Mouse (Mus musculus): ENCODE measurements around the gene Zdhhc22. TPM values are rescaled to one million over a fixed set of nuclear protein-coding genes. Genes with fewer than 3 reads are reported as not detected.

The Zdhhc22 gene
- 10 to 100 TPM; 51.9 to 54.0 TPM for total RNA-seq (2021)

GRCm38 (mm10) chr12:86989890-86990754 lies at the start of gene Zdhhc22:
Gene Zdhhc22, minus strand, starts transcription at chr12:86990430.
- intact Hi-C loops (cut with DNase I): loop anchor here (1.0 kb wide), 1 partner anchor 43 kb away; the partner anchor contains the start of gene Cipc
- no peak for DNase-seq (ENCODE audit: low spot score in 2 of 2)

DNA sequence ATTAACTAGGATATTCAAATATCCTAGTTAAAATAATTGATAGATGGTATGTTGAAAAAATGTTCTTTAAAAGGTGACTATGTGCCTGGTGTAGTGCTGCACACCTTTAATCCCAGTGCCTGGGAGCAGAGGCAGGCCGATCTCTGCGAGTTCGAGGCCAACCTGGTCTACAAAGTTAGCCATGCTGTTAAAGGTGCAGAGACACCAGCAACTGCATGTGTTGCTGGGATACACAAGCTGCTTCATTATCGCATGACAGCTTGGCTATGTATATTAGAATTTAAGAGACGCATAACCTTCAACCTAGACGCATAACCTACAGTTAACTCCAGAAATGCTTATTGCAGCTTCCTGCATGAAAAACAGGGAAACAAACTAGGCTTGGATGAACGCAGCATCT lies 46.4 kb upstream of the Zdhhc22 start:
- DNase-seq (ENCODE audit: low spot score in 2 of 2): no peak
- intact Hi-C loops (cut with DNase I): no loop called here

GRCm38 (mm10) chr12:87031163-87031763 lies 41.0 kb upstream of the Zdhhc22 start:
- intact Hi-C loops (cut with DNase I): no loop called here
- no peak for DNase-seq (ENCODE audit: low spot score in 2 of 2)

DNA sequence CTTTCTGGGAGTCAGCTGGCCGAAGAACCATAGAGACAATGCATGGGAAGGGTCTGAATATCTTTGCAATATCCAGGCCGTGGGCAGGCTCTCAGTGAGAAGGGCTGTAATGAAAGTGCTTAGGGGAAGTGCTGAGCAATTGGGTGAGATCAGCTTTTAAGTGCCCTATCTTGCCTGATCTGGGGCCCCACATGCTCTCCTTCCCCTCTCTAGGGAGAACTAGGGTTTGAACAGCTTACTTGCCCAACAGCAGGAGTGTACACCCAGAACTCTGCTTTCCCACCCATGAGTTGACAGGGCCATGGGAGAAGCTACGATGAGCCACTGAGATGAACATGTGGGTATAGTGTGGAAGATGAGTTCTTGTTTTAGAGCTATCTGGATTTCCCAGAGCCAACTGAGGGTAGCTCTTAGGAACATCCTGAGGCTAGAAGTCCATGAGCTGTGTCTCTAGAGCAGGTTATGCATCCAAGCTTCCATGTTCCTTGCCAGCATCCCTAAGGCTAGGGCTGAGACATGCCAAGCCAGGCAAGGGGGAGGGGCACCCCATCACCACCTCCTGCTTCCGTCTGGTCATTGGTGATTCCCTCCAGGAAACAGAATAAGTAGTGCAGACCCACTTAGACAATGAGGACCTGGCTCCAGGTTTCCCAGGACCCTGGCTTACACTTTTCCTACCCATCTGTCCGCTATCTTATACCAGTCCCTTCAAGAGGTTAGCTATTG lies 39.2 kb upstream of the Zdhhc22 start:
- DNase-seq (ENCODE audit: low spot score in 2 of 2): no peak
- intact Hi-C loops (cut with DNase I): no loop called here

DNA sequence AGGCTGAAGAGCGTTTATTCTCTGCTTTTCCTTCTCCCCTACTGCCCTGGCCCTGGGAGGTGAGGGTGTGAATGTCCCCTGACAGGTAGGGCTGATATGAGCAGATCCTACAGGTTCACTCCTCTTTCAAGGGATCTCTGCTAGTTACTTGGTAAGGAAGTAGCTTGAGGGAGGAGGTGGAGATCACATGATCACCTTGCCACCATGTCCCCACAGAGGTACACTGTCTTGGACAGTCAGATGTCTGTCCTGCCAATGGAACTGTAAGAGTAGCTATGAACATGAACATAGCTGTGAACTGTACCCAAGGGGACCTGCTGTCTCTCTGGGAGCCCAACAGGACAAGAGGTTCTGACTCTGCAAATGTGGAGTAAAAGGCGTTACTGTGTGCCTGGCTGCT lies 37.8 kb upstream of the Zdhhc22 start:
- no peak for DNase-seq (ENCODE audit: low spot score in 2 of 2)
- intact Hi-C loops (cut with DNase I): no loop called here

DNA sequence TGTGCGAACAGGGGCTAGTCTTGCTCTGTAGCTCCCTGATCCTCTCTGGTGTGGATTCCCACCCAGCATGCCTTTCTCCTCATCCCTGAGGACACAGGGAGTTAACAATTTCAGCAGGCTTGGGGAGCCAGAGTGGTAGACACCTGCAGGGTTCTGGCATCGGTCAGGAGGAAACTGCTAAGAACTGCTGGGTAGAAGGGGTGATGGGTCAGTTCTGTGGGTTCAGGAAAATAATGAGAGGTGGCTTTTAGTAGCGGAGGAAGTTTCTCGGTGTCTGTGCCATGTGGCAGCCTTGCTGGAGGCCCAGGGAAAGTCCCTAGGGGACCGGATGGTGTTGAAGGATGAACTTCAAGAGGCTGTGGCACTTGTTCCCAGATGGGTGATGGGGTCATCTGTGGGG lies 37.2 kb upstream of the Zdhhc22 start:
- no peak for DNase-seq (ENCODE audit: low spot score in 2 of 2)
- intact Hi-C loops (cut with DNase I): loop anchor here (2.0 kb wide), 1 partner anchor 15 kb away; no protein-coding TSS in a partner anchor

DNA sequence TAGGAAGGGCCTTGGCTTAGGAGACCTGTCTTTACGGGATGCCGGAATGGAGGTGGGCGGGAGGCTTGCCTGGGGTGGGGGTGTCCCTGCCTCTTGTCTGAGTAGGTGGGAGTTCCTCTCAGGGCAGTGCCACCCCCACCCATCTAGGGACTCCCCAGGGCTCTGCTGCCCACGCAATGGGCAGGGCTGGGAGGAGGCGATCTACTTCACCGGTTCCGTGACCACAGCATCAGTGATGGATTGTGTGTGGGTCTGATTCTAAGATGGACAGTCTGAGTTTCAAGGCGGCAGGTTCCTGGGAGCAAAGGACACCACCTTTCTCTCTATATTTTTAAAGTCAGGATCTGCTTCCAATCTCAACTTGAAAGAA lies 36.6 kb upstream of the Zdhhc22 start:
- DNase-seq (ENCODE audit: low spot score in 2 of 2): peak in 1 of 2 experiments; percentile 46
- intact Hi-C loops (cut with DNase I): loop anchor here (2.0 kb wide), 1 partner anchor 16 kb away; no protein-coding TSS in a partner anchor

DNA sequence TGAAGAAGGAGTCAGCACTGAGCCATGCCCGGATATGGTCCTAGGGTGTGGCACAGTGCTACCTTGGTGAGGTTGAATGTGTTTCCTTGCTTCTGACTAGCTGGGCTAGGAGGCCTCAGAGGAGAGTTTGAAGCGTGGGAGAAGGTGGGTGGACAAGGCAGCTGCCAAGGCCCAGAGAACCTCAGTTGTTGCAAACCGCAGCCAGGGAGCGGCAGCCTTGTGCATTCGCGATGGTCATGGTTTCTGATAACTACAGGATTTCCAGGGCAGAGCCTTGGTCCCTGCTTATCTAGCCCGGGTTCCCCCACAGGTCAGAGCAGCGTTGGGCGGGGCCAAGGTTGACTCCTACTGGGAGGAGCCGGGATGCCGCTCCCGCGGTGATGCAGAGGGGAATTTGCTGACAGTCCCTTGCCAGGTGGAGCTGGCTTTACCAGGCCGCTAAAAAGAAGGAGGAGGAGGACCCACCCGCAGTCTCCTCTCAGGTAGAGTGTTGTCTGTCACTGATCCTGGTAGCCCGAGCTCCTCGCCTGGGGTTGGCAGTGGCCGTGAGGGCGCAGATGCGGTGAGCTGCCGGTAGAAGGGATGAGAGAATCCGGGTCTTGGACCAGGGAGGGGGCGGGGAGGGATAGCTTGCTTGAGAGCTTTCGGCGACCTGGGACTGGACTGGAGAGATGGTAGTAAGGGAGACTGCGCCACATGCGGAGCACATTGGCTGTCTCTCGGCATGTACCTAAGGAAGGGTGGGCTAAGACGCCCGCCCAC lies 36.1 kb upstream of the Zdhhc22 start:
- intact Hi-C loops (cut with DNase I): loop anchor here (2.0 kb wide), 1 partner anchor 17 kb away; no protein-coding TSS in a partner anchor
- peak; percentile 63 to 87 for DNase-seq (ENCODE audit: low spot score in 2 of 2)

- intact Hi-C loops (cut with DNase I): no loop called here
- no peak for DNase-seq (ENCODE audit: low spot score in 2 of 2)
Measured at GRCm38 (mm10) chr12:87023456-87023855, 33.2 kb upstream of the Zdhhc22 start.

GRCm38 (mm10) chr12:87022006-87022405 lies 31.8 kb upstream of the Zdhhc22 start:
- DNase-seq (ENCODE audit: low spot score in 2 of 2): no peak
- intact Hi-C loops (cut with DNase I): no loop called here

- intact Hi-C loops (cut with DNase I): no loop called here
- DNase-seq (ENCODE audit: low spot score in 2 of 2): no peak
Measured at GRCm38 (mm10) chr12:87021040-87021439, 30.8 kb upstream of the Zdhhc22 start, which contains the start of gene Tmem63c. Gene Tmem63c, plus strand, starts transcription at chr12:87021340.

DNA sequence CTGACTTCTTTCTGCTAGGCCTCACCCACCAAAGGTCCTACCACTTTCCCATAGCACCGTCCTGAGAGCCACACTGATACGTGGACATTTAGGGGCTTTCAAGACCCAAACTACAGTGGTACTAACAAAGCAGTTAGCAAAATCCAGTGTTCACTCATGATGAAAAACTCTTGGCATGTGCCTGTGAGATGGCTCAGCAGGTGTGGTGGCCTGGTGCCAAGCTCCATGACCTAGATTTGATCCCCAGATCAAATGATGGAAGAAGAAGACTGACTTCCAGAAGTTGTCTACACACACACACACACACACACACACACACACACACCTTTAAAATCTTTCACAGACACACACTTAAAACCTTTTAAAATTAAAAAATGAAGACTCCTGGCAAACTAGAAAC lies 28.5 kb upstream of the Zdhhc22 start:
- DNase-seq (ENCODE audit: low spot score in 2 of 2): no peak
- intact Hi-C loops (cut with DNase I): loop anchor here (5.0 kb wide), 1 partner anchor 34 kb away; no protein-coding TSS in a partner anchor

DNA sequence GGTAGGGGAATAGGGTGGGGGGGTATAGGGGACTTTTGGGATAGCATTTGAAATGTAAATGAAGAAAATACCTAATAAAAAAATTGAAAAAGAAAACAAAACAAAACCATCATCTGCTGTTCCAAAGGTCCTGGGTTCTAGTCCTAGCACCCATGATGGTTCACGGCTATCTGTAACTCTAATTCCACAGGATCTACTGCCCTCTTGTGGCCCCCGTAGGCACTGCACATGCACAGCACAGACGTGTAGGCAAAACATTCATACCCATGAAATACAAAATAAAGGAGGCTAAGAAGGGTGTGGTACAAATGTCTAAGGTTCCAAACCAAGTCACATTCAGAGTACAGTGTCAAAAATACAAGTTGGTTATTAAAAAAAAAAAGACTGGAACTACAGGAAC lies 26.8 kb upstream of the Zdhhc22 start:
- intact Hi-C loops (cut with DNase I): loop anchor here (5.0 kb wide), 1 partner anchor 35 kb away; no protein-coding TSS in a partner anchor
- DNase-seq (ENCODE audit: low spot score in 2 of 2): no peak

DNA sequence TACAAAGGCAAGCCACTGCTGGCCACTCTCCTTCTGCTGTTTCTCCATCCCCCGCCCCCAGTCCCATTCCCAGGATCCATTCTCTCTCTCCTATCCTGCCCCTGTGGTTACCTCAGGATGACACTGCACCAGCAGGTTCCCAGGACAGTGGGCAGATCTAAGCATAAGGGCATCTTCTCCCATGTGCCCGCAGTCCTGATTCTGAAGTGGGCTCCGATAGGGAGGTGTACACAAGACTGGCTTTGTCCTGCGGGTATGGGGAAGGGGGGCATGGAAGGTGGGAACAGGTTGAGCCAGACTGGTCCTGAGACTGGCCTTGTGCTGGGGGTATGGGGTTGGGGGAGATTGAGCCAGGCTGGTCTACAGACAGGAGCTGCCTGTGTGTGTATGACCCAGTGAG lies 14.4 kb upstream of the Zdhhc22 start:
- intact Hi-C loops (cut with DNase I): no loop called here
- DNase-seq (ENCODE audit: low spot score in 2 of 2): no peak

- no peak for DNase-seq (ENCODE audit: low spot score in 2 of 2)
- intact Hi-C loops (cut with DNase I): no loop called here
Measured at GRCm38 (mm10) chr12:87003606-87004005, 13.4 kb upstream of the Zdhhc22 start.

- intact Hi-C loops (cut with DNase I): no loop called here
Measured at GRCm38 (mm10) chr12:87002815-87003214, 12.6 kb upstream of the Zdhhc22 start.

DNA sequence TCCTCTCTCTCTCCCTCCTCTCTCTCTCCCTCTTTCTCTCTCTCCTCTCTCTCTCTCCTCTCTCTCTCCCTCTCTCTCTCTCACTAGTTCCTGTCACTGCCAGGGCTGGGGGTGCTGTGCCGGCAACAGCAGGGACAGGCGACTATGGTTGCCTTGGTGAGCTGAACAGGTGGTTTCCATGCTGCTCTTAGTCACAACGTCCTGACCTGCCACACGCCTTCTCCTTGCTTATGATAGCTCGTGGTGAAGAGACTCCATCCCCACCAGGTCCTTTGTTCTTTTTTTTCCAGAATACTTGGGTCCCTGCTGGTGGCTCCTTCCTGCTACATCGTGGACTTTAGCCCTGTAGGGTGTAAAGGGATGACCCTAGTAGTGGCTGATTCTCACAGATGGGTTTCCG lies 12.0 kb upstream of the Zdhhc22 start:
- no peak for DNase-seq (ENCODE audit: low spot score in 2 of 2)
- intact Hi-C loops (cut with DNase I): no loop called here

More at GRCm38 (mm10) chr12:87002815-87003214, 12.6 kb upstream of the Zdhhc22 start:
- peak in 1 of 2 experiments; percentile 1 for DNase-seq (ENCODE audit: low spot score in 2 of 2)

- DNase-seq (ENCODE audit: low spot score in 2 of 2): no peak
- intact Hi-C loops (cut with DNase I): loop anchor here (2.0 kb wide), 1 partner anchor 52 kb away; no protein-coding TSS in a partner anchor
Measured at GRCm38 (mm10) chr12:87000840-87001176, 10.6 kb upstream of the Zdhhc22 start.

DNA sequence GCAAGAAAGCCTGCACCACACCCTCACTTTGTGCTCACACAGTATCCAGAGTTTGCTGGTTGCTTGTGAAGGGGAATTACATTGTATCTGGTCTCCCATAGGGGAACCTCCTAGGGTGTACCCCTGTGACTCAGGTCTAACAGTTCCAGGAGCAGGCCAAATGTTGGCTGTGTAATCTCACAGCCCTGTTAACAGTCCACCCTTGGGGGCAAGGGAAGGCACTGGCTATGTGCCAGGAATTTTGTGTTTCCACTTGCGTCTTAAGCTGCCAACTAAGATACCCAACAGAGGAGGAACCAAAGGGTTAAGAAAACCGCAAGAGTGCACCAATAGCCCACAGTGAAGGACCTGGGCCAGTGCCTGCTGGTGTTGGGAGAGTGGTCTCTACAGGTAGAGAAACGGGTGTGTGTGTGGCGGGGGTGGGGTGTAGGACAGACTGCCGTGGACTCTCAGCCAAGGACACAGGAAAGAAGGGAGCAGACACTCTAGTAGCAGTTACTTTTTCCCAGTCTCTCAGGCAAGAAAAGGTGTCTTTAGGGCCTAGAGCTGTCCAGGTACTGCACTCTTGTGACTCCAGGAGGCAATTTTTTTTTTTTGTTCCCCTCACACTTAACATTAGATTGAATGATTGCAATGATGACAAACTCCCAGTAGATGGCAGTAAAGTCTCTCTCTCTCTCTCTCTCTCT lies 10.1 kb upstream of the Zdhhc22 start:
- DNase-seq (ENCODE audit: low spot score in 2 of 2): no peak
- intact Hi-C loops (cut with DNase I): loop anchor here (2.0 kb wide), 1 partner anchor 53 kb away; no protein-coding TSS in a partner anchor
